Mouse (Mus musculus) kidney, postnatal 4 days (tissue): ENCODE measurements around the gene Myocos.
"Not testable (repeated sequence)": the region's sequence is repeated elsewhere in the genome, so short reads cannot be mapped to it uniquely, and the experiment has no call there.

ENCODE experiments used
- DNase-seq, 2 experiments: peaks; one replicate each; pipeline ENCODE4 v3.0.0; 2021; ENCODE audit warnings: mixed read lengths in 2 of 2

Gene Myocos

DNA sequence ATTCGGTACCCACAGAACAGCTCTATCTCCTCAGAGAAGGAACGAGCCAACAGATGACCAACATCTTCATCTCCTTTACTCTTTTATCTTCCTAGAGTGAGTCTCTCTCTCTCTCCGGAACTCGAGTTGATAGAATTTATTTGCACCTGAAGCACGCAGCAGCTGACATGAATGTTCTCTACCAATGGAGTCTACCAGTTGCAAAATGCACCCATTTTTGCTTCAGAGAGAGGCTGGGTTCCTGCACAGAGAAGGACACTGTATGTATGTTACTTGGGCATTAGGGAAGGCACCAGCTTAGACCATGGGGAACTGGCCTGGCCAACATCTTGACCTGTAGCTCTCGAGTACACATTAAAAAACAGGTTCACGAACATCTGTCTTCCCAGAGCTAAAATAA lies at the start of gene Myocos:
Gene Myocos (minus strand): TSS at position 101 of the 400 bp plus-strand sequence.
- no peak for DNase-seq

GRCm38 (mm10) chr1:162700389-162701066 lies 42.5 kb upstream of the Myocos start:
- DNase-seq = no peak

- no peak for DNase-seq
Observed at GRCm38 (mm10) chr1:162697866-162698265, 39.8 kb upstream of the Myocos start.

DNA sequence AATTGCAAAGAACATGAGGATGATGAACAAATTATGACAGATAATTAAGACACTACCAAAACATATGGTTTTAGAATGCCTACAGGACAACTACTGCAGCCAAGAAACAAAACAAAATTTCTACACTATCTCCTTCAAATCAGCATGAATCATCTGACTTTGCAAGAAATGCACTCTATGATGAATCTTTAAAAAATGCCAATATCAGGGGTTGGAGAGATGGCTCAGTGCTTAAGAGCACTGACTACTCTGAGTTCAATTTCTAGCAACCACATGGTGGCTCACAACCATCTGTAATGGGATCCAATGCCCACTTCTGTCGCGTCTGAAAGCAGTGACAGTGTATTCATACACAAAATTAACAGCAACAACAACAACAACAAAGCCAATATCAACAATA lies 35.7 kb upstream of the Myocos start:
- no peak for DNase-seq

DNA sequence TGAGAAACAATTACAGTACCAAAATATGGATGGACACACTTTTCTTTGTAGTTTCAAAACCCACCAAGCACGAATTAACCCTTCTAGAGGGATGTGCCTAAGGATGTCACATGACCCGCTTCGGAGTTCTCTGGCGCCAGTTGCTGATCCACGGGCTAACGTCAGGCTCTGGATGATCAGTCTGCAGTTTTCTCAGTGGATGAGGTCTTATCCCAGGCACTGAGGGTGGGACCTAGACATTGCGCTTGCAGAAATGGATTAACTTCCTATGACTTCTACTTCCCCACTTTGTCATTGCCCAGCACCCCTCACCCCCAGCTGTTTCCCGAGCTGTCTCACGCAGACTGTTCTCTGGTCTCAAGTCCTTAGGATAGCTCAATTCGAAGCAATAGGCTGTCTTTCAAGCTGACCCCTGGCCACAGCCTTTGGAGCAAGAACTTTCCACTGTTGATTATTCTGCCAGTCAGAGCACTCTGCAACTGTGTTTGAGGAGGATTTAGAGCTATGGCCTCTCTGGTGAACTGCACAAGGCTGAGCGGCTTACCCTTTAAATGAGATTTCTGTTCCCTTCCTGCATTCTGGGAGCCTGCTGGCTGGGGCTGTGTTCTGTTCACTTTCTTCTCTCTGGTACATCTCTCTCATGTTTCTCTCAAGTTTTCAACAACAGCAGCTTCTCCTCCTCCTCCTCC lies 7.6 kb upstream of the Myocos start:
- DNase-seq = peak; percentile 24 to 55

- peak; percentile 83 to 86 for DNase-seq
Observed at GRCm38 (mm10) chr1:162664826-162665475, 6.9 kb upstream of the Myocos start.

DNA sequence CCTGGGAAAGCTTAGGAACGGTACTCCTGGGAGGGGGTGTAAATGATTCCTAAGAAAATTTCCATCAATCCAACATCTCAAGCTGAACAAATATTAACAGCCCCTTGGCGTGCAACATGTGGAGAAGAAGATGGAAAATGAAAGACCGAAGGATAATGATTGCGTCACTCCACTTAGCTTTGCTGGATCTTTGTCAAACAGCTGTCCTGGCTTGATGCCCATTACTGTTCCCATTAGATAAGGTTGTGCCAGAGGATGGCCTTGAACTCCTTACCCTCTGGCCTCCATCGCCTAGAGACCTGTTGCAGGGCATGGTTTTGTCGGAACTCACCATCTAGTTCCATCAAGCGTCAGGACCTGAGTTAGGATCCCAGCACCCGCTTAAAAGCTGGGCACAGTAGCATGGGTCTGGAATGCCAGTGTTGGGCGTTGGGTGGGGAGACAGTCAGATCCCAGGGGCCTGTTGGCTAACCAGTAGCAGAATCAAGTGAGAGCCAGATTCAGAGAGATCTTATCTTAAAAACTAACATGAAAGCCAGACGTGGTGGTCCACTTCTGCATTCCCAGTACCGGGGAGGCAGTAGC lies 2.3 kb upstream of the Myocos start:
- no peak for DNase-seq

DNA sequence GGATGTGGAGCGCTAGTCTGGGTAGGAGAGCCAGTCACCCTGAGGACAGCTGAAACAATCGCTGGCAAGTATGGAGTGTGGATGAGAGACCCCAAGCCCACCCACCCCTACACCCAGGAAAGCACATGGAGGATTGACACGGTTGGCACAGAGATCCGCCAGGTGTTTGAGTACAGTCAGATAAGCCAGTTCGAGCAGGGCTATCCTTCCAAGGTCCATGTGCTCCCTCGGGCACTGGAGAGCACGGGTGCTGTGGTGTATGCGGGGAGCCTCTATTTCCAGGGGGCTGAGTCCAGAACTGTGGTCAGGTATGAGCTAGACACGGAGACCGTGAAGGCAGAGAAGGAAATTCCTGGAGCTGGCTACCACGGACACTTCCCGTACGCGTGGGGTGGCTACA lies 9.6 kb downstream of the Myocos start:
- no peak for DNase-seq

DNA sequence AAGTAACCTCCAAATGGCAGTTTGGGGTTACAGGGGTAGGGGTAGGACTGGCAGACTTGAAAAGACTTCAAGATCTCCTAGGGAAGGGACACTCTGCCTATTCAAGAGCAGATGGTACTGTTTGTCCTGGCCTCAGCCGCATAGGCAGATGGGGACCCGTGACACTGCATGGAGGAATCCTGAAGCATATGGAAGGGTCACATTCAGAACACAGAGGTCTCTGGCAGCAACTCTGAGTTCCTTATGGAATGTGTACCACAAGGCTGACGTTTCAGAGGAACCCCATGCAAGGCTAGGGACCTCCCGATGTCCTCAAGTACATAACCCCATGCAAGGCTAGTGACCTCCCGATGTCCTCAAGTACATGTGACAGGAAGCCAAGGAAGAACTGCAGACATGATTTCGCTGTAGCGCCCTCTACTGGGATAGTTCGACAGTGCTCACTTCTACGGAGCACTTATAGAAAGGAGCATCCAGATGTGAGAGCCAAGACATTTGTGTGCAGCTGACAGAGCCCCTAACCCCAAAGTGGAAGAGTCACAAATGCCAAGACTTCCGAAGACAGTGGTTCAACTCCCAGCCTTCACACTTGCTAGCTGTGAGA lies 11.8 kb downstream of the Myocos start:
- DNase-seq = no peak

DNA sequence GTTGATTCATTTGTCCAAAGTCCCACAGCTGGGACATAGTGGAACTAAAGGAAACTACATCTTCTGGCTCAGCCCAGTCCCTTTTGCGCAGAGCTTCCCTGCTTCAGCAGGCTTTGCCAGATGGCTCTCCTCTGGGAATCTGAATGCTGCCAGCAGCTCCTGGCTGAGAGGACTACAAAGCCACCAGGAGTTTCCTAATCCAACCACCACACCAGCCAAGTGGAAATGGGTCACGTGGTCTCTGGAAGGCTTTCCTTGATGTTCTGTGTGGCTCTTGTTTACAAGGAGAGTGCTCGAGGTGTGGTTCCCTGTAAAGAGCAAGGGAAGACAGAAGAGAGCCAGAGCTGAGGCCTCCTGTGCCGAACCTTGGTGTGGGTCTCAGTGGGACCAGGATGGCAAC lies 14.3 kb downstream of the Myocos start:
- DNase-seq = peak in 1 of 2 experiments; percentile 10

DNA sequence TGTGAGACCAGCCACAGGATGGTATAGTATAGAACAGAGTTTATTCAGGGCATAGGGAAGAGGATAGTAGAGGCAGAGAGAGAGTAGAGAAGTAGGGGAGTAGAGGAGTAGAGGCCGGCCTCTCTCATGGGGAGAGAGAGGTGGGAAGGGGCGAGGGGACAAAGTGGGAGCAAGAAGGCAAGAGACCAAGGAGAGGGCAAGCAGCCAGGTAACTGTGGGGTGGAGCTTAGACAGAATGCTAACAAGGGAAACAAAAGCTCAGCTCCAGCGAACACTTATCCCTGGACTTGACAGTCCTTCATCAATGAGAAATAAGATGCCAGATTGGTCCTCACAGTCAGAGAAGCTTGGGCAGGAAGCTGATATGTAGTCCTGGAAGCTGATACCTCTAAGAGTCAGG lies 15.4 kb downstream of the Myocos start:
- DNase-seq = no peak

DNA sequence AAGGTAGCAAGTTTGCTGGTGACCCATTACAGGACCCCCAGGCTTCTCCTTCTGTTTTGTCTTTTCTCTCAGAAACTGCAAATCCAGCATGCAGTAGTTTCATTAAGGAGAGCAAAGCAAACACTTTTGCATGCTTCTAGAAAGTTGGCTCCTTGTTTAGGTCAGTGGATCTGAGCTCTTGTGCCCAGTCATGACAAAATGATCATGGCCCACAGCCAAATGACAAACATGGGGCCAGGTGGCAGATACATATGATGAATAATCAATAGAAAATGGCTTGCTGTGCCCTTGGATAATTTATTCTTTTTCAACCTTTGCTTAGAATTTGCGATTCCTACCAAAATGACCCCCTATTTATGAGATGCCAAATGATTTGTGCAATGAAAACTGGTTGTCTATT lies 18.2 kb downstream of the Myocos start:
- no peak for DNase-seq

DNA sequence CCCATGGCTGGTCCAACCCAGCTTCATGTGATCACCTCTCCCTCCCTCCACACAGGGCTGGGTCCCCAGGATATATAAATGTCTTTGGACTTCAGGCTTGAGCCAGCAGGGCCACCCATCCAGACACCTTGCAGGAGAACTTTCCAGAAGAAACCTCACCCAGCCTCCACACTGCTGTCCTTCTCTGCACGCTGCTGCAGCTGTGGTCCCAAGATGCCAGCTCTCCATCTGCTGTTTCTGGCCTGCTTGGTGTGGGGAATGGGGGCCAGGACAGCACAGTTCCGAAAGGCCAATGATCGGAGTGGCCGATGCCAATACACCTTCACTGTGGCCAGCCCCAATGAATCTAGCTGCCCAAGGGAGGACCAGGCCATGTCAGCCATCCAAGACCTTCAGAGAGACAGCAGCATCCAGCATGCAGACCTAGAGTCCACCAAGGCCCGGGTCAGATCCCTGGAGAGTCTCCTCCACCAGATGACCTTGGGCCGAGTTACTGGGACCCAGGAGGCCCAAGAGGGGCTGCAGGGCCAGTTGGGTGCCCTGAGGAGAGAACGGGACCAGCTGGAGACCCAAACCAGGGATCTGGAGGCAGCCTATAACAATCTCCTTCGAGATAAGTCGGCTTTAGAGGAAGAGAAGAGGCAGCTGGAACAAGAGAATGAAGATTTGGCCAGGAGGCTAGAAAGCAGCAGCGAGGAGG lies 18.8 kb downstream of the Myocos start, which contains the start of gene Myoc:
Gene Myoc (plus strand): TSS at position 105 of the 700 bp plus-strand sequence.
- no peak for DNase-seq

DNA sequence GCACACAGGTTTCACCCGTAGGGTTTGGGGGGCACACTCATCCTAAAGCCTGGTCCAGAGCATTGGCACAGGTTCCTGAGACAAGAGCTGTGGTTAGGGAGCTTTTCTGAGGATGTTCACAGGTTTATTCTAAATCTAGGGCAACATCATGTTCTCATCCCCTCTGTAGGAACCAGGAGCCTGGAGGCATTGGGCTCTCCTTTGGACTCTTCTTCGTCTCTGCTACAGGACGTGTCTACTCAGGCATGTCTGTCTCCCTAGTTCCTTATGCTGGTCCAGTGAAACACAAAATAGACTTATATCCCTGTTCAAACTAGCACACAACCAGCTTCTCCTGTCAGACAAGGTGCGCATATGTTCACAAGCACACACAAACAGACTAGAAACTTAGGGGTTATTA lies 19.5 kb downstream of the Myocos start:
- DNase-seq = no peak

DNA sequence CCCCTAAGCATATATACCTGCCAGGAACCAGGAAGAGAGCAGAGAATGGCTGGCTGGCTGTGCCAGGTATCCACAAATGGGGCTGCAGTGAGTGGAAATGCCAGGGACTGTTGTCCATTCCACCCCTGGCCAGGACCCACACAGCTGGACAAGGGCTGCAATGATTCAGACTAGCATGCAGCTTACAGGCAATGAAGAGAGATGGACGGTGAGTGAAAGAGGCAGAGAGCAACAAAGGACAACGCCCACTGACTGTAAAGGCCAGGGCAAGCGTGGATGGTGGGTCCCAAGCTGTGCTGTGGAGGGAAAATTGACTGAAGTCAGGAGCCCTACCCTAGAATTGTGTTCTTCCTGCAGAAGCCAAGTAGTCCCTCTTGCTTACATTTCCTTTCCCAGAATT lies 21.5 kb downstream of the Myocos start:
- no peak for DNase-seq

- DNase-seq = not testable (repeated sequence)
Observed at GRCm38 (mm10) chr1:162635291-162635931, 22.6 kb downstream of the Myocos start.

DNA sequence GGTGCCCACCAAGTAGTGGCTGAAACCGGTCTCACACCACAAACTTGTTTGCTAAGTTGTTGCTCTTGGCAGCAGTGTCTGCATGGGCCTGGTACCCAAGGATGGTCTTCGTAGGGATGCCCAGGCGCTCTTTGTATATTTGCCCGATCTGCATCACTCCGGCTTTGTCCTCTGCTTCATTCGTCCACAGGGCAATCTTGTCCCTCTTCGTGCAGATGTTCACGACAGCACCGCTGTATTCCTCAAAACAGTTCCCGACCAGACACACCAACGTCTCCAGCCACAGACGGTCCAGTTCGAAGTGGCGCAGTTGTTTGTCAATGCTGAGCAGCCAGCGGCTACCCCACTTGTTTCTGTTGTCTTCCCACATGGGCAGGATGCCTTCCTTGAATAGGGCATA lies 29.7 kb downstream of the Myocos start:
- not testable (repeated sequence) for DNase-seq

- not testable (repeated sequence) for DNase-seq
Observed at GRCm38 (mm10) chr1:162627821-162628220, 30.2 kb downstream of the Myocos start.

DNA sequence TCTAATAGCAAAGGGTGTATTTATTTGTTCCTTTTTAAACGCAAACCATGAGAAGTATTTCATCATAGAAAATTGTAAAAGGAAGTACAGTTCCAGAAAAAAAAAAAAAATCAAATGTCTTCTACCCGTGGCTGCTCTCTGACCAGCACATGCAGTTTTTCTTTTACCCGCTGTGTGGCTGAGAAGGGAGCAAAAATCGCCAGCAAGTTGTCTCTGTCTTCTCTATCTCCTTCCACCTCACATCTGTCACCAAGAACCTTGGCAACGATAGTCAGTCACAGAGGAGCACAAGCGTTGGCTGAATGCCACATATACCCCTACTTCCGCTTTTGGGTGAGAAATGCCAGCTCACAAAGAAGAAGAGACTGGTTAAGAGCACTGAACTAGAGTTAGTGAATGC lies 32.8 kb downstream of the Myocos start:
- DNase-seq = no peak

GRCm38 (mm10) chr1:162623895-162624294 lies 34.1 kb downstream of the Myocos start:
- DNase-seq = no peak

DNA sequence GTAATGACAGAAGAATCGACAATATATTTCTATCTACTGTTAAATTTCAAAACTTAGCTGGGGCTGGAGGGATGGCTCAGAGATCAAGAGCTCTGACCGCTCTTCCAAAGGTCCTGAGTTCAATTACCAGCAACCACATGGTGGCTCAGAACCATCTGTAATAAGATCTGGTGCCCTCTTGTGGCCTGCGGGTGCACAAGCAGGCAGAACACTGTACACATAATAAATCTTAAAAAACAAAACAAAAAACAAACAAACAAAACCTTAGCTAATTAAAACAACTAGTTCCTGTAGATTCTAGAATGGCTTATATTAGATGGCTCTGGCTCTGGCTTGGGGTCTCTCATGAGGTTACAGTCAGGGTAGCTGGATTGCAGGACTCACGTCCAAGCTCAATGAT lies 37.5 kb downstream of the Myocos start:
- DNase-seq = no peak

DNA sequence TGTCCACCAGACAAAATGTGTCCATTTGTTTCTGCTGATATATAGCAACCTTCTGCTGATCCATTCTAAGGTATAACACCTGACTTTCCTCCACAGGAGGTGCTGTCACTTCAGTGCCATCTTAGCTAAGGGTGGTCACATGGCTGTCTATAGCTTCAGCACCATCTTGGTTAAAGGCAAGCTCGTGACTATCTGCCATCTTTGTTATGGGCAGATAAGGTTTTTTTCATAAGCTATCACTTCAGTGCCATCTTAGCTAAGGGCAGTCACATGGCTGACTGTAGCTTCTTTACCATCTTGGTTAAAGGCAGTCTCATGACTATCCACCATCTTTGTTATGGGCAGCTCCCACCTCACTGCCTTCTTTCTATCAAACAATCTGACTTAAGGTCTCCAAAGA lies 42.5 kb downstream of the Myocos start:
- no peak for DNase-seq
